Mouse (Mus musculus): Measurements from ENCODE around the gene Ppm1h.

Gene Ppm1h

DNA sequence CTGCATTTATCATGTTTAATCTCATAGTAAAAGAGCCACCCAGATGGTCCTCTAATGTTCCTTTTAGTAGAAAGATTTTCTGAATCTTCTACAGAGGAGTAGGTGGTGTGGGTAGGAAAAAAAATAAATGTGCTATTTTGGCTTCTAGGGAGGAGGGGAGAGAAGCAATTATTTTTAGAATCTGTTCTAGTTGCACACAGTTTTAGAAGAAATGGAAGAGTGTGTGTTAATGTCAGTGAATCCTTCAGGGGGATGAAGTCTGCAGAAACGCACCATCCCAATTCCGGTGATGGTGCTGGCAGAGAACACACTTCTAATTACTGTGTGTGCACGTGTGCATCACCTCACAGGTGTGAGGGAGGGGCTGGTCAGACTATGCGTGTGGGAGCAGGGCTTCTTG is 129.6 kb downstream of the Ppm1h start:
- DNase-seq (ENCODE audit: low read depth, low spot score): no peak

DNA sequence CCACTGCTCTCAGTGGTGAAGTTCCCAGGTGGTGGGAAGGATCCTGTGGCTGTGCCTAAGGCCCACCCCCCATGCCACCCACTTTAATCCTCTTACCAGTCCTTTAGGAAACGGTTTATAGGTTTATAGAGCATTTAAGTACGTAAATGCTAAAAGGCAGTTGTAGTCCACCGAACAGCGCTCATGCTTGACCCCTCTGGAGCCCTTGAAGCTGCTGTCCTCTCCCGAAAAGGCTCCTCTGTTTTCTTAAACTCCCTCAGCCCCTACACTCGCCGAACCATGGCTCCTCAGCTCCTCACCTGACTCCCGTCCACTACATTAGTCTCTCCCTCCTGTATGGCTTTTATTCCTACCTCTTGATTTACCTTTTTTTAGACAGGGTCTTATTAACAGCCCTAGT is 131.3 kb downstream of the Ppm1h start:
- DNase-seq (ENCODE audit: low read depth, low spot score): no peak

DNA sequence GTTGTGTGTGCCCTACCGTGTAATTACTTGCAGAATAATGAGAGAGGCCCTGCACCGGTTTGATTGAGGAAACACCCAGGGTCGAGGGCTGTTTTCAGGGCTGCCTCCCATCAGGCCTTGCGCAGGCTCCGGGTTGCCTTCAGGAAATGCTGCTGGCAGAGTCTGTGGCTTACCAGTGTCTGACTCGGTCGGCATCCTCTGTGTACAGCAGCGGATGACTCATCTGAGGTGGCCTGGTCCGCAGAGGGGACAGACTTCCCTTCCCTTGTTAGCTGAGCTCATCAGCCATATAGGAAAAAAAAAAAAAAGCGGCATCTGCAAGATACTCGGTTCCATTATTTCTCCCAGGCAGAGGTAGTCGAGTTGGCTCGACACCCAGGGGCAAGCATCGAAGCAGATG is 136.5 kb downstream of the Ppm1h start:
- no peak for DNase-seq (ENCODE audit: low read depth, low spot score)

DNA sequence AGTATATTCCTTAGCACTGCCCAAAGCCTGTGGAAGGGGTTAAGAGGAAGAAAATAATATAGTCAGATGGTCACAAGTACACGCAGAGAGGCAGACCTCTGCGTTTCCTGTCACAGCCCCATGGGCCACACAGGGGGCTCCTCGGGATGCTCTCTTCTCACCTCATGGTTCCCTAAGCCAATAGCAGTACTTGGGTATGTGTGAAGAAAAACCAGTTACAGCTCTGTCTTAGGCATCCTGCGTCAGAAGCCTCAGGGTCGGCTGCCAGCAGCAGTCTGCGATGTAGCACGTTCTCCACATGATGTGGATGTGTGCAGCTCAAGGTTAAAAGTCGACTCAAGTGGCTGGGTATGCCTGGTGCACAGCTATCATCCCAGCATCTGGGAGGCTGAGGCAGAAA is 139.2 kb downstream of the Ppm1h start:
- no peak for DNase-seq (ENCODE audit: low read depth, low spot score)

DNA sequence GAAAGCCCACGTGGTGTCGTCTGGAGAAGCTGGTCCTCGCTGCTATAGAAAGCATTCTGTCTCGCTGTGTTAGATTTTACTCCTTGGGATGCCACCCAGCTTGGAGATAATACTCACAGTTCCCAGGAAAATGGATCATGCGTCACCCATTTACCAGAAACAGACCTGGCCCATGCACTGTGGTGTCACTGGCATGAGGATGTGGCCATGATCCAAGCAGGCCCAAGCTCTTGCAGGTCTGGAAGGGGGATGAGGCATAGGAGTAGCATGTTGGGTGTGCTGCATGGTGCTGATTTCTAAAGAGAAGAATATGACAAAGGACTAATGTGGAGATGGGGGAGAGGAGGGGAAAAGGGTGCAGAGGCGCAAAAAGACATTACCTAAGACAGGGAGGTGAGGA is 141.2 kb downstream of the Ppm1h start:
- no peak for DNase-seq (ENCODE audit: low read depth, low spot score)

DNA sequence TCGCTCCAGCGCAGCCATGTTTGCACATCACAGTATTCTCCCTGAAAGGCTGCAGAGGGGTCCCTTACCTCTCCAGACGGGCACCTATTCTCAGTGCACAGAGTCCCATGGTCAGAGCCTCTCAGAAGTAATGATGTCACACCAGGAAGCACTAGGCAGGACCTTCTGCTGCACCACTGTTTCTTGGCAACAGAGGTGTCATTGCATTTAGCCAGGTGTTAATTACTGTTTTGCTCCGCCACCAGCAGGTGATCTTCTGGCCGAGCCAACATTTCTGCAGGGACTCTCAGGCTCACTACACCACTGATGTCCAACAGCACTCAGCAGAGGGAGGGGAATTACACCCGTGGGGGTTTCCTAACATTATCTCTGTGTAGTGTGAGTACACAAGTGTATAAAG is 143.0 kb downstream of the Ppm1h start:
- no peak for DNase-seq (ENCODE audit: low read depth, low spot score)

DNA sequence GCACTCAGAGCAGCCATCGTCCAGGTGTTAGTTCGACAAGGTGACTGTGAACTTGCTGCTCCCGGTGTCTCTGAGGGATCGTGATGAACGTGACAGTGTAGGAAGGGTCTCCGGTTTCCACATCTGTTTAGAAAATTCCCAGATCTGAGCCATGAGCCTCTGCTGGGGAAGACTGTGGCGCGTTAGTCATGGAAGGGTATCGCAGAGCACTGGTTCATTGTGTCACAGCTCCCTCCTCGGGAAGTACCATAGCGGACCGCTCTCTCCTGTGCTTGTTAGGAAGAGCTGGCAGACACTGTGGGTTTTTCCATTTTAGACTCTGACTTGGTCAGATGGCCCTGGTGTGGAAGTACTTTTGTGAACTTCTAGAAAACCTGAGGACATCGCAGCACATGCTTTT is 145.1 kb downstream of the Ppm1h start:
- no peak for DNase-seq (ENCODE audit: low read depth, low spot score)

DNA sequence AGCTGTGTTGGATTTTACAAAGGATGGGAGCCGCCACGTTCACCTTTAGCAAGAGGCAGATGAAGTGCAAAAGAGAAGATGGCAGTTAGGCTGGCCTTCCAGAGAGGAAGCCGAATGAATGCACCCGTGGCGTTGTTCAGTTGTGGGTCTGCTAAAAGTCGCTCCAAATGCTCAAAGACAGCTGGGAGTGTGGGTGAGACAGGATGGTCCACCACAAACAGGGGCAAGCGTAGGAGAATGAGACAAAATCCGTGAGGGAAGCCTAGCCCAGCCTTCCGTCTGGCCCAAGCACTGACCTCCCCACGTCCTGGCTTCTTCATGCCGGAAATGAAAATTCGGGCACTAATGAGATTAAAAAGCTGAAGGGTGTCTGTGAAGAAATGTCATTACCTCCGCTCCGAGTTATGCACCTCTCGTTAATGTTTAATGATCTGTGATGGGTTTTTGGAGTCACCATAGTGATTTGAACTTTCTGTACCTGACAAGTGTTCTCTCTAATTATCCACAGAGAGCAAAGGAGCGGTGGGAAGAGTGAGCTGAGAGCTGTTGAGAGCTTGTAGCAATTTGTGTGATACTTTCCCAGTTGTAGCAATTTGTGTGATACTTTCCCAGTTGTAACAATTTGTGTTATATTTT is 148.3 kb downstream of the Ppm1h start:
- DNase-seq (ENCODE audit: low read depth, low spot score): no peak

DNA sequence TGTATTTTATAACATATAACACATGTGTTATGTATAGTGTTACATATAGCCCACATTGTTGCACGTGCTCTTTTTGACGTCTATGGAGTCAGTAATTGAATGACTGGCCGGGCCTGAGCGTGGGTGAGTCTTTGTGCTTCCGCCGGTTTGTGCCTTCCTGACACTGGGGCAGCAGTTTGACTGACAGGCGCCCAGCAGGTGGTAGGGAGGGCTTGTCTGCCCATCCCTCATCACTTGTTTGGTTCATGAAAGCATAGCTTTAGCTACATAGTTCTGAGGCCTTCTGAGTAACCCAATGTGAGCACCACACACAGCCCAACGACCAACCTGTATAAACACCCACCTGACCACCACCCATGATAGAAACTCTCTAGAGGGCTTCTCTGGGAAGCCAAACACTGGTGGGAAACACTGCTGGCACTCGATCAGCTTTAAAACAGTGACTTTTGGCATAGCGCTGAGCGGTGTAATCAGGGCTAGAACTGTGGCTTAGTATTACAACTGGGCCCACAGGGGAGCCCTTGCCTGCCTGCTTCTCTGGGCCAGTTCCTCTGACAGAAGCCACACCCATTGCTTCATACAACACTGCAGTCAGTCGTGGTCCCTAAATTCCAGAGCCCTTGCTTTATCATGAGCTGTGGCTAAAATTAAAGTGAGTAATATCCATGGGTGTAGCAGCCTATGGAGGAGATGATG is 149.3 kb downstream of the Ppm1h start:
- no peak for DNase-seq (ENCODE audit: low read depth, low spot score)

DNA sequence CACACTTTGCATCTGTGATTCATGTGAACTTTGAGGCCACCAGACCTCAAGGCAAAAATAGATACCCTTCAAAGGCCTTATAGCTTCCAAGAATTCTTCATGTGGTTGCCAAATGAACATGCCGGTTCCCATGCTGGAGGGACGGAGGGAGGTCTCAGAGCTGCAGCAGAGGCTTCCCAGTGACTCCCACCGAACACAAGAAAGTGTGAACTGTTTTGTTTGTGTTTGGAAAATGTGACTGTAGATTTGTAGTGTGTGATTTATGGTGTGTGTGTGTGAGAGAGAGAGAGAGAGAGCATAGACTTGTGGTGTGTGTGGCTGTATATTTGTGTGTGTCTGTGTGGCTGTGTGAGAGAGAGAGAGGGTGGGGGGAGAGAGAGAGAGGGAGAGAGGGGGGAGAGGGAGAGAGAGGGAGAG is 151.2 kb downstream of the Ppm1h start:
- no peak for DNase-seq (ENCODE audit: low read depth, low spot score)

DNA sequence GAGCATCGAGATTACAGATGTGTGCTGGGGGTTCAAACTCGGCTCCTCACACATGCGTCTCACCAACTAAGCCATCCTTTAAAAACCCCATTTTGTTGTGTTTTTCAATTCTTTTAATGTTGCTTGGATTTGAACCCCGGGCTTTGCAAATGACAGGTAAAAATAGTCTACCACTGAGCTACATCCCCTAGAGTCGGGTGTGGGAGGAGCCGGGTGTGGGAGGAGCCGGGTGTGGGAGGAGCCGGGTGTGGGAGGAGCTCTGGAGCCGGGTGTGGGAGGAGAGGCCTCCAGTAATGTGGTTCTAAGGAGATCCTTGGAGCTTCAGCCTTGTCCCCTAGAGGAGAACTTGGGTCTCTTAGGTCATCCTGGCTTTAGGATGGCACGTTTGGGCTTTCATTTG is 152.1 kb downstream of the Ppm1h start:
- no peak for DNase-seq (ENCODE audit: low read depth, low spot score)

DNA sequence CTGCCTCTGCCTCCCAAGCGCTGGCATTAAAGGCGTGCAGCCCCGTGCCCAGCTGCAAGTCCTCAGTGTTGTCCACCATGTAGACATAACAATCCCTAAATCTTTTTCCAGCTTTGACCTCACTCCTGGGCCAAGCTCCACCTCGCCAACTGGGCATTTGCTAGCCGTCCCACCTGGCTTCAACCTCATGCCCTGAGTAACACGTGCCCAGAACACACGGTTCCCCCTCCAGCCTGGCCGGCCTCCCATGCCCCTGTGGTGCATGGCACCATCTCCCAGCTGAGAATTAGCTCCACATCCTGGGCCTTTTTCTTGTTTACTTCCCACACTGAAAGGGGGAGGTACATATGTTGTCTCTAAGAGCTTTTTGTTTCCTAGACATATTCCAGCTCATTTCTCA is 163.5 kb downstream of the Ppm1h start:
- no peak for DNase-seq (ENCODE audit: low read depth, low spot score)

DNA sequence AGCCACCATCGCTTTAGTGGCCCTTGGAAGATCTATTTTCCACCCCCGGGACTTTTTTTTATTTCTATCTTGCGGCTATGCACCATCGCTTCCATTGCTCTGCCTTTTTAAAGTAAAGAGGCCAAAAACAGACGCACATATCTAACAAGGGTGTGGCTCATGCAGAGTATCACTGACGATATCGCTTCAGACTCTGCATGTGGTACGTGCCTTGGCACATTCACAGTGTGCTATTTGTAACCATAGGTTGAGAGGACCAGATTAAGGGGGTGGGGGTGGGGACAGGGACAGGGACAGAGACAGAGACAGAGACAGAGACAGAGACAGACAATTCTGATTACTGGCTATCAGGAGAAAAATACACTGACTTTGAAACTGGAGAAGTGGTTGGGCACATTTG is 164.4 kb downstream of the Ppm1h start:
- no peak for DNase-seq (ENCODE audit: low read depth, low spot score)

DNA sequence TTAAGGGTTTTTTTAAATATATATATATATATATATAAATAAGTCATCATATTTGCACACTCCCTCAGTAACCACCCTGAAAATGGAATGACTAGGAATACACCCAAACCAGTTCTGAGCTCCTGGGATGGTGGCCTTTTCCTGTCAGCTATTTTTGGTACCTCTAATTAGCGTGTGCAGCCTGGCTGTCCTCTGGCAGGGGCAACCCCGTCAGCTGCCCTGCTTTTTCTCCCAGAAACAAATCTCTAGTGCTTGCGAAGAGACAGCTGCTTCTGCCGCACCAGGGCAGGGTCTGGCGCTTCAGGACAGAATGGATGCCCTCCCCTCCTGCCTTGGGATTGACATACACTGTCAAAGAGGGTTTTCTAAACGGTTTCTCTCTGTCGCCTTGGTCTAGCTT is 166.9 kb downstream of the Ppm1h start:
- no peak for DNase-seq (ENCODE audit: low read depth, low spot score)

DNA sequence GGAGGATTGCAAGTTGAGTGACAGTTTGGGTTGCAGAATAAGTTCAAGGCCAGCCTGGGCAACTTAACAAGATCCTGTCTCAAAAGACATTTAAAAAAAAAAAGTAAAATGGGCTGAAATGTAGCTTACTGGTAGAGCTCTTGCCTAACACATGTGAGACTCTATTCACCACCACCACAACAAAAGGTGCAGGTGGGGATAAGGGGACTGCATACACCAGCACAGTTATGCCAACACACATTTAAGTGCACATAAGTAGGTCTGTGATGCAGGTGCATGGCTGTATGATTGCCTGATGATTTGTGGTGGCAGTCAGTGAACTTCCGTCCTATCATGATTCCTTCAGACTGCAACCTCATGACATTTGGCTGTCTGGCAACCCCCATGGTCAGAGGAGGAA is 167.9 kb downstream of the Ppm1h start:
- no peak for DNase-seq (ENCODE audit: low read depth, low spot score)

DNA sequence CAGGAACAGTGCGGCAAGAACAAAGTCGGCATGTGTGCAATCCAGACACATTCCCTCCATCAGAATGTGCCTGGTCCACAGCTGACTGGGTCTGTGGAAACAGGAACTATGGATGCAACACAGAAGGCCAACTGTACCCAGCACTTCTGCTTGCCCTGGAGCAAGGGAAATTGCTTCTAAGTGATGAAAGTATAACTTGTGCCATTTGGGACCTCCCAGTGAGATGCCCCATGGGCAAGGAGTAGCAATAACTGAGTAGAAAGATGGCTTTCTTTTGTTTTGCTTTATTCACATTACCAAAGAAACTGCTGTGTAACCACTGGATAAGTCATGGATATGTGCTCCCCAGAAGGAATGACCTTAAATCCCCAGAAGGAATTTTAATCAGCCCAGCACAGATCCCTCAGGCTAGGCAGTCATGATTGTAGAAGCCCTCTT is 169.5 kb downstream of the Ppm1h start:
- no peak for DNase-seq (ENCODE audit: low read depth, low spot score)

DNA sequence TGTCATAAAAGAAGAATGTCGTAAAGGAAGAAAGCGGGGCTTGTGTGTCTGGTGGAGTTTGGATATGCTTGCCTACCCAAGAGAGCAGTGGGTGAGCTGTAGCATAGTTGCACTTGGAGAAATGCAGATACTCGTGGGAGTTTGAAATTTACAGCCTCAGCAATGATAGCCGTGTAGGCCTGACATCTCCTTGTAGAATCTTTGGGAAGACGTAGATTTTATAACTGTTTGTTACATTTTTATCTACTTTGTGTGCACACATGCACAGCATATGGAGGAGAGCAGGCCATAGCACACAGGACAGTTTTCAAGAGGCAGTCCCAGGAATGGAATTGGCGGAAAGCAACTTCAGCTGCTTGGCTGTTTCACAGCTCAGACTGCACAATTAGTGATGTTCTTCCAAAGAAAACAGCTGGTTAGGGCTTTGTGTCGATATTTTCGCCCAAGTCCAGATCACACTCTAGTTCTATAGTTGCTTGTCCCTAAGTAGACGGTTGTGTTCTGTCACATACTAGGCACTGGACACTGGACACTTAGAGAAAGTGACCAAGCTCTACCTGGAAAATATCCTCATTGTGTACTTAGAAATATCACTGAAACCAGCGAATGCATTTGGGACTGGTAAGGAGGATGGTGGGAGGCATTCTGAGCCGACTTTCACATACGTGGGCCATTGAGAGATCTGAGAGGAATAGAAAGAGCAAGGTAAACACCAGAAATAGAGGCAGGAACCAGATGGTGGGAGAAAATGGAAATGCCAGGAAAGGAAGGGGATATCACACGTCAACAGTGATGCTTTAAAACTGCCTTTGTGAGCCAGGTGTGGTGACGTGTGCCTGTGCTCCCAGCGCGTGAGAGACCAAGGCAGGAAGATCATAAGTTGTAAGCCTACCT is 173.0 kb downstream of the Ppm1h start:
- DNase-seq (ENCODE audit: low read depth, low spot score): no peak

DNA sequence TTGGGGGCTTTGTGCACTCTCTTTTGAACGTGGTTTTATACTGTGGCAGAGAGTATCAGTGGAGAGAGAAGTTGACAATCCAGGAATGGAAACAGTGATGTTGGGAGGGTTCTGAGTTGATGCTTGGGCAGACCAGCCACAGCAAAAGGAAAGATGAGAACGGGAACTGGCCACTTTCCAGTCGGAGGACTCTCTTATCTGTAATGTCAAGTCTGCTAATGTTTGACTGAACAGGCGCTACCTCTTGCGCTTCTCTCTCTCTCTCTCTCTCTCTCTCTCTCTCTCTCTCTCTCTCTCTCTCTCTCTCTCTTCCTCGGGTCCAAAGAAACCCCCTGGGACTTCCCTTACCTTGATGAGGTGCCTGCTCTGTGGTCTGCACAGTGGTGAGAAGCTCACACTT is 176.0 kb downstream of the Ppm1h start:
- DNase-seq (ENCODE audit: low read depth, low spot score): no peak

DNA sequence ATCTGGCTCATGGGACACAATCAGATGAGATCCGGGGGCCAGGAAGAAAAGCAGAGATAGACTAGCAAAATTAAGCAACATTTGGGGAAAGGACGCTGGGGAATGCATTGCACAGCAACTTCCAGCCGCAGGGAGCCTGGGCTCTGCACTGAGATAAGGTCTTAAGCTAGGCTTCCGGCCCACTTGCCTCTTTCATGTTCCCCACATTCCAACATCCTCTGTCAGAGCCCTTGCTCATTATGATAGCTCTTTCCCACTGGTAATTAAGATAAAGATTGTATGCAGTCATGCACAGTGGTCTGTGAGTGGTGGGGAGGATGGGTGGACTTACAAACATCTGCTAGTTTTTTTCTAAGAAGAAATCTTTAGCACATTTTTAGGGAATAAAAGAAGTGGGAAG is 176.6 kb downstream of the Ppm1h start:
- no peak for DNase-seq (ENCODE audit: low read depth, low spot score)

DNA sequence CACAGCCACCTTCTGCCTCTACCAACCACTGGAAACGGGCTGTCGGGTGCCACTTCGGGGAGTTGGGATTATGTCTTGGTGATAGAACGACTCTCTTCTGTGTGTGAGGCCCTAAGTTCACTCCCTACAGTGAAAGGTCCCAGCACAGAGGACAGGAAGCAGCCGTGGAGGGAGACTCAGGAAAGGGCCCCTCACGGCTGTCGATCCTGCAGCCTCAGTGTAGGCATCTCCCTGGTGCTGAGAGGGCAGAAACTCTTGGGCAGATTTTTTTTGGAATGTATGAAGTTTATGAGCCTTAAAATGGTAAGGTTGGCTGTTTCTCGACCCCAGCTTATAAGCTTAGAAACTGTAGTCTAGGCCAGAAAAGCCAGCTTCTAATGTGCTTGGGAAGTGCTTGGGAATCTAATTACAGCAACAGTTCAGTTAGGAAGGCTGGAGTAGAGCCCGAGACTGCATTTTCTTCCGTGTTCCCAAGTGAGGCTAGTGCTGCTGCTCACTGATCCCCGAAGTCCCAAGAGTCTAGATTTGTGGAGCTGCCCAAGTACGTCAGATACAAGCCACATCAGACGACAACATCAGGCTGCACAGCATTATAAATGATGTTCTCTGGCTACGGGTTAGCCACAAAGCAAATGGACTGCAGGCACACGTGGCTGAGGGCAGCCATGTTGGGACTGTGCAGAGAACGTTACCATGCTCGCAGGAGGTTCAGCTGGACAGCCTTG is 177.6 kb downstream of the Ppm1h start:
- no peak for DNase-seq (ENCODE audit: low read depth, low spot score)

DNA sequence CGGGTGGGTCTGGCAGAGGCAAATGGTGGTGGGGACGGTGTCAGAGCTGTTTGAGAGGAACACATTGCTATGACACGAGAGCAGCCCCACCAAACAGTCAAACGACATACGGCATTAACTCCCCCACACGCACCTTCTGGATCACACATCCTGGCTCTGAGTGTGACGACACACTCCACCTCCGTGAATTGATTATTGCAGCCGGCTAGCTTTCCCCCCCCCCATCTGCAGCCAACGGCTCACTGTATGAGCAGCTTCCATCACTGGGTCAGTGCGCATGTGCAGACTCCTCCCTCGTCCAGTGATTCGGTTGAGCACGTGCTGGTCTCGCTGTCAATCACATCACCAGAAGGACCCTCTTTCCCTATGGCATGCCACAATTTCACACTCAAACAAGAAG is 178.6 kb downstream of the Ppm1h start:
- no peak for DNase-seq (ENCODE audit: low read depth, low spot score)

All from R1 (cell line).